Mouse (Mus musculus) E14TG2a.4 (cell line): ENCODE results near the gene Cntn3.

ENCODE experiments used
- H3K27me3 ChIP-seq: 2 replicates; pipeline ENCODE4 v1.6.1; 2014; ENCODE audit warnings: low read length, control low read depth; ENCODE audit not compliant: insufficient read depth
- H3K36me3 ChIP-seq: 2 replicates; pipeline ENCODE4 v1.6.1; 2014; ENCODE audit warnings: low read length, control low read depth; ENCODE audit not compliant: insufficient read depth
- H3K4me1 ChIP-seq: replicated peaks from 2 replicates; pipeline ENCODE4 v1.6.1; 2014; ENCODE audit warnings: low read depth, low read length, control low read depth
- H3K4me3 ChIP-seq: replicated peaks from 2 replicates; pipeline ENCODE4 v1.5.1; 2014; ENCODE audit warnings: mild to moderate bottlenecking, low read length
- H3K9me3 ChIP-seq: 2 replicates; pipeline ENCODE4 v1.6.1; 2014; ENCODE audit warnings: low read length, control low read depth
- CTCF ChIP-seq: conservative IDR thresholded peaks from 2 replicates; pipeline ENCODE4 v1.5.1; 2014; ENCODE audit warnings: low read length
- NANOG ChIP-seq: IDR thresholded peaks from 2 replicates; pipeline ENCODE4 v1.6.1; 2014; ENCODE audit warnings: borderline replicate concordance, low read length, mixed read lengths
- POU5F1 ChIP-seq: IDR thresholded peaks from 2 replicates; pipeline ENCODE4 v1.6.1; 2014; ENCODE audit warnings: low read length, borderline replicate concordance

Gene Cntn3

DNA sequence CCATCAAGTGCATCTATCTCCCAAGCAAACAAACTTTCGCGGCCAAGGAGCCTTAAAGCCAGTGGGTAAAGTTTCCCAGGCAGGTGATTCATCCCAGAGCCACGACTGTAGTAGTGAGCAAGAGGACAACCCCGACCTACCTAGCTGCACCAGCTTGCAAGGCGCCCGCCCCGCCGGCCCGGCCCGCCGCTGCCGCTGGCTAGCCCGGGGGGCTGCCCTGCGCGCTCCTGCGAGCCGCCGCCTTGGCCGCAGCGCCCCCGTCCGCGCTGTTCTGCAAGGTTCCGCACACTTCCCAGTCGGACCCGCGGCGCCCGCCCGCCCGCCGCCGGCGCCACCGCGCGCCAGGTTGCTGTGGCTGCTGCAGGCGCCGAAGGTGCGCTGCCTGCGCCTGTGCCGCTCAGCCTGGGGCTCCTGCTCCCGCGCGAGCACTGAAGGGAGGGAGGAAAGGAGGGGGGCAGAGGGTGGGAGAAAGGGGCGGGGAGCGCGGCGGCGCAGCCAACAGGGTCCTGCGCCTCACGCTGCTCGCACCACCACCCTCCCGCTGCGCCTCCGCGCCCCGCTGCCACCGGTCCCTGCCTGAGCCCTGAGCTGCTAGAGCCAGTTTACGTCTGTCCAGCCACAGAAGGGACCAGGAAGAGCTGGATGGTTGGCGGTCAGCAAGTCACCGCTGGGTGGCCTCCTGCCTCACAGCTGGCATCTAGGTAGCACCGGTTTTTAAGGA lies 8.7 kb downstream of the Cntn3 start:
- no peaks in the 10 kb centered on the region for H3K9me3 ChIP-seq
- no peaks in the 10 kb centered on the region for H3K36me3 ChIP-seq
- peaks cover 30% of the 10 kb centered on the region for H3K27me3 ChIP-seq
- peaks cover 7% of the 10 kb centered on the region for H3K4me1 ChIP-seq
- TF ChIP-seq CTCF (no peak), POU5F1 (no peak), NANOG (no peak)
- H3K4me3 ChIP-seq: peak overlapping the region; percentile 76

DNA sequence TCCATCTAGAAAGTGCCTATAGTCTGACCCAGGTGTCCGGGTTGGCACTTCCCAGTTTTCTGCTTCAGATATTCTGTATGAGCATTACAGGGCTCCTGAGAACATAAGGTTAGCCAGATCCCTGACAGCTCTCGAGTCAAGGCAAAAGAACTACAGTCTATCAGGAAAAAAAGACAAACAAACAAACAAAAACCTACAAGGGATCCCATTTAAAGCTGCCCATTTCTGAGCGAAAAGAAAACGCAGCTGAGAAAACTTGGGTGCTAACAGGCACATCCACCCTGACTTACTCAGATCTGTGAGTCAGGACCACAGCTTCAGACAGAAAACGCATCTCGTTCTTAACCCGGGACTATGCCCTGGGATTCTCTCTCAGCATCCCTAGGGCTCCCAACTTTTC lies 9.5 kb downstream of the Cntn3 start:
- TF ChIP-seq POU5F1: no peak
- no peak for TF ChIP-seq CTCF
- no peak for TF ChIP-seq NANOG
- Histone ChIP-seq H3K4me1 (peaks cover 7% of the 10 kb centered on the region), H3K27me3 (peaks cover 30% of the 10 kb centered on the region), H3K9me3 (no peaks in the 10 kb centered on the region), H3K4me3 (peak overlapping the region; percentile 76), H3K36me3 (no peaks in the 10 kb centered on the region)

DNA sequence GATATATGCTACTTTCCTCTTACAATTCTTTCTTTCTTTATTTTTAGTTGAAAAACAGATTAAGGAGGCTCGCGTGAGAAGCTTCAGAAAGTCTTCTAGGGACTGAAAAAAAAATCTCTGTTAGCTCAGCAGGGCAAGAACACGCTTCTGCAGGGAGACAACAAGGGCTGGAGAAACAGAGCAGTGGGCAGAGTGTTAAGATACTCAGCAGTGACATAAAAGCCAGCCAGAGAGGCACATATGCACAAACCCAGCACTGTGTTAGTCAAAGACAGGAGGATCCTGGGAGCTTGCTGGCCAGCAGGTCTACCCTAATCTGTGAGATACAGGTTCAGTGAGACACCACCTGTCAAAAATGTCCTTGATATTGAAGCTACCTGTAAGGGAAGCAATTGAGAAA lies 15.4 kb downstream of the Cntn3 start:
- Histone ChIP-seq H3K27me3 (peaks cover 6% of the 10 kb centered on the region), H3K9me3 (no peaks in the 10 kb centered on the region), H3K4me1 (no peaks in the 10 kb centered on the region), H3K36me3 (no peaks in the 10 kb centered on the region), H3K4me3 (no peak overlapping the region)
- TF ChIP-seq CTCF (no peak), POU5F1 (no peak), NANOG (no peak)

DNA sequence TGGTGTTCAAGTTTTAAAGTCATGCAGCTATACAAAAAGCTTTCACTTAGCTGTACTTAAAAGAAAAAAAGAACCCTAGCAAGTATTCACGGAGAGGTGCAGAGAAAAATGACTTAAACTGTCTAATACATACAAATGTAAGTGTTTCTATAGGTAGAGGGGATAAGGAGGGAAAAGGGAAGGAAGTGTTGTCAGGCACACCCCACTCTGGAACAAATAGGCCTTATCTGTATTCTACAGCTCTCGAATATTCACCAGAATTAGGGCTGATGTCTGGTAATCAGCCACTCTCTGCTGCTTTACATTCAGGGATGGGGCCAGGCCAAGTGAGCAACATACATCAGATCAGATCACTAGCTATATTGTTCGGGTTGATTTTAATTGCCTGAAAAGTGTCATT lies 16.4 kb downstream of the Cntn3 start:
- no peaks in the 10 kb centered on the region for H3K4me1 ChIP-seq
- H3K4me3 ChIP-seq: no peak overlapping the region
- no peaks in the 10 kb centered on the region for H3K9me3 ChIP-seq
- no peaks in the 10 kb centered on the region for H3K27me3 ChIP-seq
- no peaks in the 10 kb centered on the region for H3K36me3 ChIP-seq
- TF ChIP-seq CTCF: no peak
- no peak for TF ChIP-seq NANOG
- no peak for TF ChIP-seq POU5F1

DNA sequence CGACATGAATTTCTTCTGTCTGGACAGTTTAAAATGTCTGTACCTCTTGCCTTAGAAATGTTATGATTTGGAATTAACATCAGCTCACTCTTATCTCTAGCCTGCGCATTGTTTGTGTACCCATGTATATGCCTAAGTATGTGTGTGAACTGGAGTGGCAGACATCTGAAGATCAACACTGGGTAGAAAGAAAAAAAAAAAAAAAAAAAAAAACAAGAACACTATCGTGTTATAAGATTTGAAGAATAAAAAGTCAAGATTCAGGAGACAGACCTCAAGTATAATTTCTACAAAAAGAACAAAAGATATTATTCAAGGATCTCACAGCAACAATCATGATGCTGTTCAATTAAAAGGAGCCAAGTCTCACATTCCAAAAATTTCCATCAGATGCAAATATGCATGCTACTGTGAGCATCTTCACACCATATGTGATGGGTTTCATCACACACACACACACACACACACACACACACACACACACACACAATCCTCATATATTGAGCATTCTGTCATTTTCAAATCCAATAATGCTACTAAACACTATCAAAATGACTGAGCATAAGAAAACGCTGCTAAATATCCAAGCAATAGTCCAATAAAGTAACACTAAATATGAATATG lies 17.0 kb downstream of the Cntn3 start:
- TF ChIP-seq NANOG (no peak), POU5F1 (no peak), CTCF (no peak)
- no peaks in the 10 kb centered on the region for H3K9me3 ChIP-seq
- H3K36me3 ChIP-seq: no peaks in the 10 kb centered on the region
- no peaks in the 10 kb centered on the region for H3K27me3 ChIP-seq
- no peak overlapping the region for H3K4me3 ChIP-seq
- H3K4me1 ChIP-seq: no peaks in the 10 kb centered on the region

DNA sequence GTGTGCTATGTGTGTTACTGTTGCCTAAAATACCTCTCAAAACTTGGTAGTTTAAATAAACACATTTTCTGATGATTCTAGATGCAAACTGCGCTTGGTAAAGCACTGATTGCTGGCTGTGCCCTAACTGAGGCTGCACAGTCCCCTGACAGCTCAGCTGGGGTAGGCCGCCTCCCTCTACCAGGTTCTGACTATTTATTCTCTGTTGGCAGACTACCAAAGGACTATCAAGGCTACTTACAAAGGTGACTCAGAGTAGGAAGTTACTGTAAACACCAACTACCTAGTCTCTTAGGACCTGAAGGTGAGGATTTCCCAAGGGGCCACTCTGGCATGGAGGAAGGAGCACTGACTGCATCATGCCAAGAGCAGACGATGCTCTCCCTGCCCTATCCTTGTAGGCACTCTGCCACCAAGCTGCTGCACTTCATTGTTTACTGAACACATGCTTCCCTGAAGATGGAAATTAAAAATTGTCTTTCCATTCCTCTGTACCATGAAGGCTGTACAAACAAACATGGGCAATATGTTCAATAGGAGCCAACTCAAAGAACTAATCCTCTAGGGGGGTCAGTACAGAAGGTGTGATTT lies 17.7 kb downstream of the Cntn3 start:
- Histone ChIP-seq H3K9me3 (no peaks in the 10 kb centered on the region), H3K36me3 (no peaks in the 10 kb centered on the region), H3K27me3 (no peaks in the 10 kb centered on the region), H3K4me1 (no peaks in the 10 kb centered on the region), H3K4me3 (no peak overlapping the region)
- TF ChIP-seq POU5F1 (no peak), CTCF (no peak), NANOG (no peak)

DNA sequence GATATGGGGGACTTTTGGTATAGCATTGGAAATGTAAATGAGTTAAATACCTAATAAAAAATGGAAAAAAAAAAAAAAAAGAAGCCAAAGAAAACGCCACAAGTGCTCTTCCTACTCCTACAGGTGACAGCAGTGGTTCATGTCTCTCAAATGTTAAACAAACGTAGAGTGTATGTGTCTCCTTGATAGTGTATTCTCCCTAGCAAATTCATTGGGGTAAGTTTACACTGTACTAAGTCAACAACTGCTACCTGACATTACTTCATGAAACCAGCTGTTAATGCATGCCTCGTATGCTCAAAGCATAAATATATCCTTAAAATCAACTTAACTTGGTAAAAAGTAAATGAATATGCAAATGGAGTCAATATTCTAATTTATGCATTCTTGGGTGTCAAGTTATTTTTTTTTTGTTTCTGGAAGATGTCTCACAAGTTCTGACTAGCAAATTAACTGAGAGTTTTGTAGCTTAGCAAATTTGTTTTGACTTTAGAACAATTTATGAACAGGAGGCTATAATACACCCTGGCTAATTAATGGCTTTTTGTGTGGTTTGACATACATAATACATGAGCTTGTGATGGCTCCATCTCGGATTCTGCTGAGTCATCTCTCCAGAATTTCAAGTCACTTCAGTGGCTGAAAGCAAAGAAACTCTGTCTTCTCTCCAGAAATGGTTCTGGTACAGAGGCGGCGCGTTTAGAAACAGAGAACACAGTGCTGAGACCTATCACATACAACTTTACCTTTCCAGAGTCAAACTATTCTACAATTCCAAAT lies 31.1 kb downstream of the Cntn3 start:
- TF ChIP-seq NANOG (no peak), POU5F1 (no peak), CTCF (no peak)
- no peak overlapping the region for H3K4me3 ChIP-seq
- no peaks in the 10 kb centered on the region for H3K27me3 ChIP-seq
- no peaks in the 10 kb centered on the region for H3K9me3 ChIP-seq
- no peaks in the 10 kb centered on the region for H3K36me3 ChIP-seq
- H3K4me1 ChIP-seq: no peaks in the 10 kb centered on the region

DNA sequence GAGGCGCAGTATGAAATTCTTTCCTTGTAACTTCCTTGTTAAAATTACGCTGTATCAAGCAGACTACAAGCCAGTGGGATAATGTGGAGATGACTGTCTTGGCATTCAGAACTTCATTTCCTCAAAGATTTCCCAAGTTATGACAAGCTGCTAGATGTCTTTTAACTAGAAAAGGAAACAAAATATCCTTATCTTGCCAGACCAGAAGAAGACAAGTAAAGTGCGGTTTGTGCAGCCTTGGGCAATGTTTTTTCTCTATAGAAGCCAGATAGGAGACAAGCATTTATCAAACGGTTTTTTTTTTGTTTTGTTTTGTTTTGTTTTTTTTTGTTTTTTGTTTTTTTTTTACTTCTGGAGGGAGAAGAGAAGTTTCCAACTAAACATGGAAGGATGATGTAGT lies 37.3 kb downstream of the Cntn3 start:
- Histone ChIP-seq H3K9me3 (no peaks in the 10 kb centered on the region), H3K4me3 (no peak overlapping the region)
- TF ChIP-seq POU5F1 (no peak), NANOG (no peak), CTCF (no peak)

More for the DNA sequence above, 37.3 kb downstream of the Cntn3 start:
- no peaks in the 10 kb centered on the region for H3K4me1 ChIP-seq
- H3K27me3 ChIP-seq: no peaks in the 10 kb centered on the region
- H3K36me3 ChIP-seq: no peaks in the 10 kb centered on the region
